Comparison of ENCODE assay signal across 17 mouse cellular contexts in genomic region chr14:14515363-14515762, GRCm38 (mm10).
DNase-seq lines count a peak whose midpoint lies in the region; ATAC-seq and TF ChIP-seq lines count a peak whose summit lies in the region.
"Had no signal": no experiment of that assay in that cellular context is flagged by ENCODE, and none has a peak within 500 bp of the region (broad histone marks: within the 10 kb centered on the region; RNA-seq: fewer than 3 reads in every experiment).

No protein-coding gene starts in this region.

- H3K36me3 ChIP-seq in liver, embryonic 13.5 days = no peaks in the 10 kb centered on the region
- H3K36me3 ChIP-seq in liver, postnatal 0 days (replicated peaks; ENCODE audit: insufficient read depth, low read length) = no peaks in the 10 kb centered on the region
- H3K36me3 ChIP-seq in myocyte (ENCODE audit: control insufficient read depth, insufficient read depth) = no peaks in the 10 kb centered on the region
- H3K36me3 ChIP-seq: embryonic facial prominence, embryonic 12.5 days; forebrain, embryonic 12.5 days; heart, embryonic 12.5 days; hindbrain, embryonic 12.5 days had no signal

- no peak overlapping the region for H3K4me3 ChIP-seq in liver, embryonic 13.5 days (replicated peaks)
- no peak overlapping the region for H3K4me3 ChIP-seq in liver, postnatal 0 days (ENCODE audit: low read depth, low read length)
- no peak overlapping the region for H3K4me3 ChIP-seq in myocyte
- H3K4me3 ChIP-seq: embryonic facial prominence, embryonic 12.5 days; forebrain, embryonic 12.5 days; heart, adult 2 months; heart, embryonic 12.5 days; hindbrain, embryonic 12.5 days had no signal

- WGBS in liver, embryonic 13.5 days (ENCODE audit: insufficient replicate concordance) = 17% methylated on average over 2 of the region's 2 CpGs
- 37% methylated on average over 2 of the region's 2 CpGs for WGBS in liver, postnatal 0 days (ENCODE audit: insufficient replicate concordance)

- no peak overlapping the region for H3K9ac ChIP-seq in liver, embryonic 13.5 days
- H3K9ac ChIP-seq in liver, postnatal 0 days (replicated peaks) = no peak overlapping the region
- H3K9ac ChIP-seq: embryonic facial prominence, embryonic 12.5 days; forebrain, embryonic 12.5 days; forebrain, postnatal 0 days; heart, embryonic 12.5 days; hindbrain, embryonic 12.5 days had no signal

- no peak overlapping the region for H3K27ac ChIP-seq in liver, embryonic 13.5 days
- H3K27ac ChIP-seq in liver, postnatal 0 days (ENCODE audit: low read depth) = no peak overlapping the region
- H3K27ac ChIP-seq: embryonic facial prominence, embryonic 12.5 days; forebrain, embryonic 12.5 days; heart, adult 2 months; hindbrain, embryonic 12.5 days had no signal

- DNase-seq in liver, embryonic 13.5 days = no peak
- DNase-seq in liver, postnatal 0 days = no peak
- DNase-seq in 416B (ENCODE audit: low read depth) = peak; percentile 60
- DNase-seq: cerebellum, adult 11 months; cerebellum, adult 8-10 months; forebrain, postnatal 0 days; gastrocnemius, postnatal 14 days; heart, adult 2 months; heart, postnatal 36 days had no signal

- no peaks in the 10 kb centered on the region for H3K79me2 ChIP-seq in myocyte (ENCODE audit: control insufficient read depth, insufficient read depth)

- H3K4me2 ChIP-seq in liver, embryonic 13.5 days = no peak overlapping the region
- H3K4me2 ChIP-seq in liver, postnatal 0 days (ENCODE audit: low read depth, low read length) = no peak overlapping the region
- peak overlapping the region; percentile 68 for H3K4me2 ChIP-seq in myocyte (ENCODE audit: low read depth)
- H3K4me2 ChIP-seq: embryonic facial prominence, embryonic 12.5 days; forebrain, embryonic 12.5 days; heart, embryonic 12.5 days; hindbrain, embryonic 12.5 days had no signal

- no peak for TF ChIP-seq CTCF in liver, postnatal 0 days (IDR thresholded peaks at IDR 0.05; ENCODE audit: low read depth)

- no peaks in the 10 kb centered on the region for H3K9me3 ChIP-seq in liver, embryonic 13.5 days (replicated peaks)
- no peaks in the 10 kb centered on the region for H3K9me3 ChIP-seq in liver, postnatal 0 days (ENCODE audit: low read length)
- H3K9me3 ChIP-seq: embryonic facial prominence, embryonic 12.5 days; forebrain, embryonic 12.5 days; heart, embryonic 12.5 days; hindbrain, embryonic 12.5 days had no signal

- ATAC-seq in liver, embryonic 13.5 days (ENCODE audit: low read depth) = peak; percentile 51; the same call in 1 of the 2 replicates
- no peak for ATAC-seq in liver, postnatal 0 days
- ATAC-seq in common myeloid progenitor, adult 5-6 weeks (replicated peaks; ENCODE audit: low read depth, poor library complexity, severe bottlenecking) = peak; percentile 76
- ATAC-seq in erythroid progenitor cell, adult 5-6 weeks (replicated peaks; ENCODE audit: low FRiP score, poor library complexity, severe bottlenecking) = no peak
- ATAC-seq: forebrain, postnatal 0 days; hindbrain, embryonic 16.5 days had no signal

- no peak overlapping the region for H3ac ChIP-seq in myocyte (ENCODE audit: control insufficient read depth, insufficient read length)

- no peak for TF ChIP-seq POLR2A in myocyte (IDR thresholded peaks at IDR 0.05; ENCODE audit: insufficient read length, low read depth)

- no peak for TF ChIP-seq EP300 in liver, postnatal 0 days (IDR thresholded peaks at IDR 0.05; ENCODE audit: low read depth)

- no peaks in the 10 kb centered on the region for H3K27me3 ChIP-seq in liver, embryonic 13.5 days
- H3K27me3 ChIP-seq in liver, postnatal 0 days (ENCODE audit: insufficient read depth, low read length) = no peaks in the 10 kb centered on the region
- no peaks in the 10 kb centered on the region for H3K27me3 ChIP-seq in myocyte (ENCODE audit: control insufficient read depth, insufficient read depth, insufficient read length)
- H3K27me3 ChIP-seq: embryonic facial prominence, embryonic 12.5 days; forebrain, embryonic 12.5 days; heart, embryonic 12.5 days; hindbrain, embryonic 12.5 days had no signal

- no peaks in the 10 kb centered on the region; the same call in none of the 2 replicates for H3K4me1 ChIP-seq in liver, embryonic 13.5 days (replicated peaks)
- peaks cover 13% of the 10 kb centered on the region for H3K4me1 ChIP-seq in liver, postnatal 0 days (ENCODE audit: insufficient read depth)
- H3K4me1 ChIP-seq: embryonic facial prominence, embryonic 12.5 days; forebrain, embryonic 12.5 days had no signal

TF ChIP-seq in myocyte, 11 proteins besides CTCF, POLR2A, EP300 and RAD21:
- TF ChIP-seq POLR2AphosphoS2 (IDR thresholded peaks at IDR 0.05; ENCODE audit: insufficient read length, low read depth) (no peak), TCF3 (IDR thresholded peaks at IDR 0.05; ENCODE audit: insufficient read length, low read depth) (no peak), CEBPB (IDR thresholded peaks at IDR 0.05; ENCODE audit: insufficient read depth, poor library complexity, severe bottlenecking) (no peak), MYOD1 (IDR thresholded peaks at IDR 0.05; ENCODE audit: control insufficient read depth in 1 of 3, insufficient read length in 2 of 3, low read depth in 2 of 3) (no peak), SRF (IDR thresholded peaks at IDR 0.05; ENCODE audit: control insufficient read depth, insufficient read length, low read depth) (no peak), REST (IDR thresholded peaks at IDR 0.05; ENCODE audit: insufficient read depth, insufficient read length) (no peak), MAX (IDR thresholded peaks at IDR 0.05; ENCODE audit: low read depth) (no peak), E2F4 (IDR thresholded peaks at IDR 0.05; ENCODE audit: insufficient read depth) (no peak), USF1 (IDR thresholded peaks at IDR 0.05; ENCODE audit: low read depth) (no peak)
TF ChIP-seq in myocyte: peak in this region for 0.

Comparison
In these comparisons a context has a peak if more than half of its experiments do, and no peak if none do; other contexts are left out.
1. ATAC-seq: peak in liver, embryonic 13.5 days (single experiment) and common myeloid progenitor, adult 5-6 weeks (single experiment); none in liver, postnatal 0 days (single experiment) and erythroid progenitor cell, adult 5-6 weeks (single experiment).